Mouse (Mus musculus) gastrocnemius, adult 2 months (tissue): ENCODE measurements at regions not wholly inside any gene's neighbourhood (a gene's known extent, or its start where the extent isn't known, plus 50 kb on each side); places are given as distances from the start of the nearest gene placed in this dataset.

ENCODE experiments used
- DNase-seq: peaks from one replicate; pipeline ENCODE4 v3.0.0; 2022
- H3K27ac ChIP-seq: fragments of 200-600 bp; 2 replicates; pipeline ENCODE4 v1.8.1; 2022; ENCODE audit warnings: mild to moderate bottlenecking
- H3K4me3 ChIP-seq: fragments of 200-600 bp; 2 replicates; pipeline ENCODE4 v1.8.1; 2022; ENCODE audit warnings: mild to moderate bottlenecking, moderate library complexity
- CTCF ChIP-seq: fragments of 200-600 bp; IDR thresholded peaks from 2 replicates; pipeline ENCODE4 v1.8.1; 2022; ENCODE audit warnings: antibody characterized with exemption, mild to moderate bottlenecking, moderate library complexity
- intact Hi-C: fragments of 180-260 bp; cut with DNase I; formaldehyde crosslinking; loops from one replicate; pipeline ENCODE4 v1.15.1; 2025

GRCm38 (mm10) chr14:115040578-115041206 lies 51.3 kb upstream of the Gpc5 start:
- H3K27ac ChIP-seq: peak overlapping the region; percentile 72
- intact Hi-C loops: no loop called here
- H3K4me3 ChIP-seq: peak overlapping the region; percentile 85
- TF ChIP-seq CTCF: no peak
- peak; percentile 91 for DNase-seq

DNA sequence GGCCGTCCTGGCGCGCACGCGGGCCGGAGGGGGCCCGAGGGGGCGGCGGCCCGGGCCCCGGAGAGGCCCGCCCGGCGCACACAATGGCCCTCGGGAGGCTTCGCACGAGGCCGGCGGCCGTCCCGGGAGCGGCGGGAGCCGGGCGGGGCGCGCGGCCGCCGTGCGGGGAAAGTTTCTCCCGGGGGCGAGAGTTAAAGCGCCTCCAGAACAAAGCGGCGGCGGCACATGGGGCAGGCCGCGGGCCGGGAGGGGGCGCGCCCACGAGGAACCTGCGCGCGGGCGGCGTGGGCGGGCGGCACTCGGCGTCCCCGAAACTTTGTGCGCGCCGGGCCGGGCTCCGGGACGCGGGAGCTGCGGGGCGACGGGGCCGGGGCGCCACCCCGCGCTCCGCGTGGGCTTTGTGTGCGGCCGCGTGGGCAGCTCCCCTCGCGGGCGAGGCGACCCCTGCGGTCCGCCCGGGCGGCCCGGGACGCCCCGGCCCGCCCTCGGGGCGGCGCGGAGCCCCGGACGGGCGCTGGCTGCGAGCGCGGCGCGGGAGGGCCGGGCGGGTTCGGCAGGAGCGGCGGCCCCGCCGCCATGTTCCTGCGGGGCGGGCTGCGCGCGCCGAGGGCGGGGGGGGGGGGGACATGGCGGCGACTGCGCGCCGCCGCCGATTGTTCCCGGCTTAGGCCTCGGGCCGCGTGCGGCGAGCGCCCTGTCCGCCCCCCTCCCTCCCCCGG lies 50.5 kb upstream of the Gpc5 start:
- Histone ChIP-seq H3K4me3 (peak overlapping the region; percentile 85), H3K27ac (peak overlapping the region; percentile 91)
- DNase-seq: peak; percentile 46
- intact Hi-C loops: no loop called here
- TF ChIP-seq CTCF: no peak

- H3K27ac ChIP-seq: peak overlapping the region; percentile 91
- H3K4me3 ChIP-seq: peak overlapping the region; percentile 85
- DNase-seq: peak; percentile 93
- peak; percentile 89 for TF ChIP-seq CTCF
- intact Hi-C loops: no loop called here
Measured at GRCm38 (mm10) chr14:115042055-115042564, 49.9 kb upstream of the Gpc5 start.
